Mouse (Mus musculus): ENCODE measurements around the gene Ptprn2. TPM values are rescaled to one million over a fixed set of nuclear protein-coding genes. Genes with fewer than 3 reads are reported as not detected.

Ptprn2 gene
- total and polyA plus RNA-seq, 3 experiments = 0.17 TPM; not detected in 2

DNA sequence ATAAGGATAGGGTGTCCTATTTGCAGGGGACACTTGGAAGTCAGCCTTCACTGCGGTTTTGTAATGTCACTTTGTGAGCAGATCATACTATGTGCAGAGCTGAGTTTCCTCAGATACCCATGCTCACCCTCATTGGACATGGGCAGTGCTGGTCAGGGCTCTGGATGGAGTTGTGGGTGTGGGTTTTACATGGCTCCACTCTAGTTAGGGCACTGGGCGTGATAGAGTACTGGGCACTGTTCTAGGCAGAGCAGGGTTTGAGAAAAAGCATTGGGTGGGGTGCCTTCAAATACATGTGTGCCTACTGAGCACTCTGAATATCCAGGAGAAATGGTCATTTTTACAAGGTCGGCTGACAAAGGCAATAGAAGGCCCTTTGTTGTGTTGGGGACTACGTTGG lies 175.5 kb downstream of the Ptprn2 start:
- no peaks in the 10 kb centered on the region for H3K79me2 ChIP-seq (replicated peaks; ENCODE audit: control insufficient read depth, extremely low read depth, insufficient read depth, poor library complexity, severe bottlenecking)
- no peaks in the 10 kb centered on the region for H3K36me3 ChIP-seq (replicated peaks in 1 of 2; ENCODE audit: control insufficient read depth in 1 of 2, insufficient read depth in 1 of 2, low read length in 1 of 2)
- no peaks in the 10 kb centered on the region for H3K9me3 ChIP-seq (replicated peaks; ENCODE audit: low read length)
- no peak overlapping the region for H3K4me3 ChIP-seq (replicated peaks in 1 of 3; ENCODE audit: low read depth in 2 of 3, low read length in 2 of 3, poor library complexity in 1 of 3)
- in situ Hi-C loops (cut with MboI; ENCODE audit: low pct_ligation_motif_present, low pct_unique_long_range_greater_than_20kb, low sequenced_read_pairs) (no loop called here), dilution Hi-C loops (cut with MboI; ENCODE audit: extremely low pct_ligation_motif_present, extremely low pct_unique_long_range_greater_than_20kb, low sequenced_read_pairs) (no loop called here)
- H3K27me3 ChIP-seq (replicated peaks) = peaks cover 69% of the 10 kb centered on the region
- H3K4me1 ChIP-seq (ENCODE audit: control insufficient read depth in 1 of 2, insufficient read depth in 2 of 2) = no peaks in the 10 kb centered on the region
- no peak overlapping the region for H3K27ac ChIP-seq (ENCODE audit: insufficient read depth, low read depth)
- TF ChIP-seq MYC (IDR thresholded peaks at IDR 0.05; ENCODE audit: low read depth, low read length) (no peak), CTCF (conservative IDR thresholded peaks at IDR 0.05 in 1 of 2, IDR thresholded peaks at IDR 0.05 in 1 of 2; ENCODE audit: low read depth in 2 of 2, low read length in 2 of 2) (no peak), TCF12 (IDR thresholded peaks at IDR 0.05; ENCODE audit: low read depth, low read length) (no peak), EP300 (IDR thresholded peaks at IDR 0.05; ENCODE audit: low read length) (no peak), RAD21 (IDR thresholded peaks at IDR 0.05; ENCODE audit: low read depth, low read length) (no peak), IRF4 (IDR thresholded peaks at IDR 0.05; ENCODE audit: low read depth, low read length) (no peak), JUND (conservative IDR thresholded peaks at IDR 0.05; ENCODE audit: low read depth, low read length) (no peak)
- no peak overlapping the region for H3K9ac ChIP-seq (ENCODE audit: insufficient read depth, low read depth)
- no peak for DNase-seq (ENCODE audit: extremely low read depth)
- H3K4me2 ChIP-seq (ENCODE audit: insufficient read depth, low read depth, poor library complexity, severe bottlenecking) = no peak overlapping the region

DNA sequence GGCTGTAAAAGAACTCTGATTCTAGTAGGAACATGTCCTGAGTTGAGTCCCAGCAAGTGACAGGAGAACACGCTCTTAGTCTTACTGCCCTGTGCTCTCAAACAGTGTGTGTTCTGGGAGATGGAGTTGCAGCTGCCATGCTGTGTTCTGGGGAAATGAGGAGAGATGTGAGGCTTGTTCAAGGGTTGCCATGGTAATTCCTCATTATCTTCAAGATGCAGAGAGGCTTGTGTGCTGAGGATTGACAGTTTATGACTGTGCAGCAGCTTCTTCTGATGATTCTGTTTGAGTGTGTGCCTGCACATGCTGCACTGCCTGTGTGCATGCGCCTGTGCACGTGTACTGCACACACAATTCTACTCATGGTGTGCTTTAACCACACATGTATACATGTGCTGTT lies 192.2 kb downstream of the Ptprn2 start:
- peaks cover 37% of the 10 kb centered on the region for H3K27me3 ChIP-seq (replicated peaks)
- H3K9me3 ChIP-seq (replicated peaks; ENCODE audit: low read length) = no peaks in the 10 kb centered on the region
- dilution Hi-C loops (cut with MboI; ENCODE audit: extremely low pct_ligation_motif_present, extremely low pct_unique_long_range_greater_than_20kb, low sequenced_read_pairs) = no loop called here
- H3K79me2 ChIP-seq (replicated peaks; ENCODE audit: control insufficient read depth, extremely low read depth, insufficient read depth, poor library complexity, severe bottlenecking) = no peaks in the 10 kb centered on the region
- TF ChIP-seq MAX (IDR thresholded peaks at IDR 0.05; ENCODE audit: low read length) (no peak), HCFC1 (IDR thresholded peaks at IDR 0.05; ENCODE audit: low read depth, low read length) (no peak), MAFK (IDR thresholded peaks at IDR 0.05; ENCODE audit: insufficient replicate concordance, low read length) (no peak), E2F4 (IDR thresholded peaks at IDR 0.05; ENCODE audit: insufficient replicate concordance, low read depth, low read length) (no peak), ELF1 (IDR thresholded peaks at IDR 0.05; ENCODE audit: low read depth, low read length) (no peak), ZNF384 (IDR thresholded peaks at IDR 0.05; ENCODE audit: low read depth, low read length) (no peak), MAZ (IDR thresholded peaks at IDR 0.05; ENCODE audit: low read depth, low read length) (no peak), CHD1 (IDR thresholded peaks at IDR 0.05; ENCODE audit: low read depth, low read length) (no peak), NRF1 (IDR thresholded peaks at IDR 0.05; ENCODE audit: low read depth, low read length) (no peak), USF2 (conservative IDR thresholded peaks at IDR 0.05; ENCODE audit: low read depth, low read length) (no peak), CHD2 (IDR thresholded peaks at IDR 0.05; ENCODE audit: low read length) (no peak), TBP (conservative IDR thresholded peaks at IDR 0.05; ENCODE audit: low read depth, low read length) (no peak), GABPA (IDR thresholded peaks at IDR 0.05; ENCODE audit: insufficient replicate concordance, low read depth, low read length) (no peak), IRF4 (IDR thresholded peaks at IDR 0.05; ENCODE audit: low read depth, low read length) (no peak), ZC3H11A (IDR thresholded peaks at IDR 0.05; ENCODE audit: low read depth, low read length) (no peak), ETS1 (conservative IDR thresholded peaks at IDR 0.05; ENCODE audit: low read depth, low read length) (no peak)
- no peaks in the 10 kb centered on the region for H3K36me3 ChIP-seq (replicated peaks in 1 of 2; ENCODE audit: control insufficient read depth in 1 of 2, insufficient read depth in 1 of 2, low read length in 1 of 2)
- H3K4me3 ChIP-seq (replicated peaks in 1 of 3; ENCODE audit: low read depth in 2 of 3, low read length in 2 of 3, poor library complexity in 1 of 3) = no peak overlapping the region
- no peak overlapping the region for H3K9ac ChIP-seq (ENCODE audit: insufficient read depth, low read depth)
- H3K4me1 ChIP-seq (ENCODE audit: control insufficient read depth in 1 of 2, insufficient read depth in 2 of 2) = no peaks in the 10 kb centered on the region
- H3K4me2 ChIP-seq (ENCODE audit: insufficient read depth, low read depth, poor library complexity, severe bottlenecking) = no peak overlapping the region
- no peak for DNase-seq (ENCODE audit: extremely low read depth)
- in situ Hi-C loops (cut with MboI; ENCODE audit: low pct_ligation_motif_present, low pct_unique_long_range_greater_than_20kb, low sequenced_read_pairs) = no loop called here
- no peak overlapping the region for H3K27ac ChIP-seq (ENCODE audit: insufficient read depth, low read depth)
